Mouse (Mus musculus): ENCODE results near the gene Tbx21. TPM values are rescaled to one million over a fixed set of nuclear protein-coding genes. Genes with fewer than 3 reads are reported as not detected.

The Tbx21 gene
- polyA plus RNA-seq (2015; fragmentation: Nextera tagmentation; extraction: Ambion mirVana) = 0.32 and 0.45 TPM in 2 replicates

GRCm38 (mm10) chr11:97114671-97115601, at the start of gene Tbx21:
Tbx21 (minus strand) TSS chr11:97115331.

GRCm38 (mm10) chr11:97151343-97151801, 36.2 kb upstream of the Tbx21 start, which contains the start of gene Tbkbp1:
Tbkbp1 (minus strand) TSS chr11:97151495.

GRCm38 (mm10) chr11:97050216-97050943, 64.8 kb downstream of the Tbx21 start, which contains the start of gene Osbpl7:
Osbpl7 (plus strand) TSS chr11:97050628.

Small RNAs within 50 kb of the gene (microRNA-seq; reads per million reads assigned to microRNA genes)
- not detected for gene Mir7235
- 1.2 reads per million for gene Mir8103

Other genes with a start within 250 kb of the Tbx21 start
- 72.4 and 74.2 TPM in 2 replicates for gene Cdk5rap3, start 198.8 kb downstream of the Tbx21 start, polyA plus RNA-seq (2015; fragmentation: Nextera tagmentation; extraction: Ambion mirVana)
- gene Prr15l, start 187.2 kb downstream of the Tbx21 start, polyA plus RNA-seq (2015; fragmentation: Nextera tagmentation; extraction: Ambion mirVana) = 0.23 and 0.32 TPM in 2 replicates
- 30.2 and 33.2 TPM in 2 replicates for gene Pnpo, start 171.3 kb downstream of the Tbx21 start, polyA plus RNA-seq (2015; fragmentation: Nextera tagmentation; extraction: Ambion mirVana)
- gene Sp2, start 132.4 kb downstream of the Tbx21 start, polyA plus RNA-seq (2015; fragmentation: Nextera tagmentation; extraction: Ambion mirVana) = 10.1 and 11.6 TPM in 2 replicates
- gene Sp6, start 101.9 kb downstream of the Tbx21 start, polyA plus RNA-seq (2015; fragmentation: Nextera tagmentation; extraction: Ambion mirVana) = 0.36 and 0.45 TPM in 2 replicates
- gene Scrn2, start 85.4 kb downstream of the Tbx21 start, polyA plus RNA-seq (2015; fragmentation: Nextera tagmentation; extraction: Ambion mirVana) = 9.1 and 11.5 TPM in 2 replicates
- gene Lrrc46, start 73.9 kb downstream of the Tbx21 start, polyA plus RNA-seq (2015; fragmentation: Nextera tagmentation; extraction: Ambion mirVana) = 2.2 and 2.8 TPM in 2 replicates
- gene Mrpl10, start 73.8 kb downstream of the Tbx21 start, polyA plus RNA-seq (2015; fragmentation: Nextera tagmentation; extraction: Ambion mirVana) = 64.7 and 67.8 TPM in 2 replicates
- 8.5 and 12.0 TPM in 2 replicates for gene Osbpl7, start 64.7 kb downstream of the Tbx21 start, polyA plus RNA-seq (2015; fragmentation: Nextera tagmentation; extraction: Ambion mirVana)
- 12.1 and 13.1 TPM in 2 replicates for gene Tbkbp1, start 36.2 kb upstream of the Tbx21 start, polyA plus RNA-seq (2015; fragmentation: Nextera tagmentation; extraction: Ambion mirVana)
- 24.1 and 27.3 TPM in 2 replicates for gene Kpnb1, start 72.5 kb upstream of the Tbx21 start, polyA plus RNA-seq (2015; fragmentation: Nextera tagmentation; extraction: Ambion mirVana)
- gene Npepps, start 165.3 kb upstream of the Tbx21 start, polyA plus RNA-seq (2015; fragmentation: Nextera tagmentation; extraction: Ambion mirVana) = 90.5 and 99.5 TPM in 2 replicates
- 40.8 and 42.3 TPM in 2 replicates for gene Mrpl45, start 200.4 kb upstream of the Tbx21 start, polyA plus RNA-seq (2015; fragmentation: Nextera tagmentation; extraction: Ambion mirVana)
- gene Gpr179, start 236.7 kb upstream of the Tbx21 start, polyA plus RNA-seq (2015; fragmentation: Nextera tagmentation; extraction: Ambion mirVana) = 1.5 and 1.9 TPM in 2 replicates
- gene Socs7, start 247.2 kb upstream of the Tbx21 start, polyA plus RNA-seq (2015; fragmentation: Nextera tagmentation; extraction: Ambion mirVana) = 7.4 and 8.5 TPM in 2 replicates